Mouse (Mus musculus): ENCODE data around the gene Exoc4. TPM values are rescaled to one million over a fixed set of nuclear protein-coding genes. Genes with fewer than 3 reads are reported as not detected.

Exoc4 gene
- polyA plus RNA-seq, 1 experiment from 2014 or later: 8.8 TPM

DNA sequence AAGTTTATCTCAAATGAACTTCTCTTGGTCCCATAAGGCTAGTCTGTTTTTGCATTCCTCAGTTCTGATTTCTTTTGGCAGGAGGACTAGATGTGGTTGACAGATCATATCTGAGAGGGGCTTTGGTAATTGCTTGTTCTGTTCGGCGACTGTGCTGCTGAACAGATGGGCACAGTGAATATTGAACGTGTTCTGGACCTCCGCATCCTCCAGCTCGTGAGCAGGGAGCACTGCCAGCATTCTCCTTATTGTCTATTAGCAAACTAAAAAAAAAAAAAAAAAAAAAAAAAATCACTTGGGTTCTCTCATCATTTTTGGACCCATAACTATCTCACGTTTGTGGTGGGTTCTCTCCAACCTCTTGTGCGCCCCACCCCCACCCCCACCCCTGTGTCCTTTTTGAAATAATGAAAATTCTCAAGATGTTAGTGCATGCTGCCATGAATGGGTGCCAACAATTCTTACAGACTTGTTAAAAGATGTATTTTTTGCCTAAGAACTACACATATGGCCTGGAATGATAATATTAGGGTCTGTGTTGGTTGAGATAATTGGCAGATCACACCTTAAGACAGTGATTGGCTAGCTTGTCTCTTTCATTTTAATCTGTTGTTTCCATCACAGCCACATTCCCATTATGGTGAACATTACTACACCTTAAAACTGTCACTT lies 276.9 kb downstream of the Exoc4 start:
- Histone ChIP-seq H3K4me1 (replicated peaks; ENCODE audit: control insufficient read depth, insufficient read depth, low read length) (no peaks in the 10 kb centered on the region), H3K9me3 (ENCODE audit: control insufficient read depth) (no peaks in the 10 kb centered on the region), H3K4me3 (ENCODE audit: low read depth, low read length) (no peak overlapping the region), H3K27me3 (replicated peaks; ENCODE audit: control insufficient read depth, insufficient read depth, low read length) (no peaks in the 10 kb centered on the region), H3K36me3 (ENCODE audit: control insufficient read depth, insufficient read depth) (no peaks in the 10 kb centered on the region), H3K4me2 (replicated peaks; ENCODE audit: low read depth) (no peak overlapping the region), H3K27ac (ENCODE audit: low read depth, low read length) (no peak overlapping the region), H3K9ac (ENCODE audit: low read depth, low read length) (no peak overlapping the region)
- WGBS: 95% methylated on average over 7 of the region's 7 CpGs
- no peak for TF ChIP-seq CTCF (IDR thresholded peaks at IDR 0.05; ENCODE audit: low read depth)
- no peak for ATAC-seq

GRCm38 (mm10) chr6:33540356-33540755 lies 291.5 kb downstream of the Exoc4 start:
- no peak for ATAC-seq
- H3K4me3 ChIP-seq (ENCODE audit: low read depth, low read length): no peak overlapping the region
- 63% methylated on average over 1 of the region's 1 CpGs for WGBS
- H3K9me3 ChIP-seq (ENCODE audit: control insufficient read depth): no peaks in the 10 kb centered on the region
- H3K36me3 ChIP-seq (ENCODE audit: control insufficient read depth, insufficient read depth): no peaks in the 10 kb centered on the region
- H3K27ac ChIP-seq (ENCODE audit: low read depth, low read length): no peak overlapping the region
- H3K4me1 ChIP-seq (replicated peaks; ENCODE audit: control insufficient read depth, insufficient read depth, low read length): no peaks in the 10 kb centered on the region
- no peaks in the 10 kb centered on the region for H3K27me3 ChIP-seq (replicated peaks; ENCODE audit: control insufficient read depth, insufficient read depth, low read length)
- no peak overlapping the region for H3K9ac ChIP-seq (ENCODE audit: low read depth, low read length)
- H3K4me2 ChIP-seq (replicated peaks; ENCODE audit: low read depth): no peak overlapping the region
- TF ChIP-seq CTCF (IDR thresholded peaks at IDR 0.05; ENCODE audit: low read depth): no peak

DNA sequence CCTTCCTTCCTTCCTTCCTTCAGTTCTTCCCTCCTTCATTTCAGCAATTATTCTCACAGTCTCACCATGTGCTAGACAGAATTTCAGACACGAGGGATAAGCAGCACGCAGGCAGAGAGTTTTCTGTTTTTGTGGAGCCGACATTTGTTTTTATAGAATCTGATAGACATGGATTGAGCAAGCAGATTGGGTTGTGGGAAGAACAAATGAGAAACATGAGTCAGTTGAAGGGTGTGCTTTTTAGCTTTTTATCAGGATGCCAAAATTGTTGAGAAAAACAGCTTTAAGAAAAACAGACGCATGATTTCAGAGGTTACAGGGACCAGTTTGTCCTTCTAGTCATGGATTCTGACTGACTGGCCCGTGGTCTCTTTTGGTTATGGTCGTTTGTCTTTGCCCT lies 293.8 kb downstream of the Exoc4 start:
- Histone ChIP-seq H3K27ac (ENCODE audit: low read depth, low read length) (no peak overlapping the region), H3K4me1 (replicated peaks; ENCODE audit: control insufficient read depth, insufficient read depth, low read length) (no peaks in the 10 kb centered on the region), H3K4me3 (ENCODE audit: low read depth, low read length) (no peak overlapping the region), H3K4me2 (replicated peaks; ENCODE audit: low read depth) (no peak overlapping the region), H3K9me3 (ENCODE audit: control insufficient read depth) (no peaks in the 10 kb centered on the region), H3K36me3 (ENCODE audit: control insufficient read depth, insufficient read depth) (no peaks in the 10 kb centered on the region), H3K27me3 (replicated peaks; ENCODE audit: control insufficient read depth, insufficient read depth, low read length) (no peaks in the 10 kb centered on the region), H3K9ac (ENCODE audit: low read depth, low read length) (no peak overlapping the region)
- TF ChIP-seq CTCF (IDR thresholded peaks at IDR 0.05; ENCODE audit: low read depth): no peak
- 78% methylated on average over 6 of the region's 6 CpGs for WGBS
- no peak for ATAC-seq

DNA sequence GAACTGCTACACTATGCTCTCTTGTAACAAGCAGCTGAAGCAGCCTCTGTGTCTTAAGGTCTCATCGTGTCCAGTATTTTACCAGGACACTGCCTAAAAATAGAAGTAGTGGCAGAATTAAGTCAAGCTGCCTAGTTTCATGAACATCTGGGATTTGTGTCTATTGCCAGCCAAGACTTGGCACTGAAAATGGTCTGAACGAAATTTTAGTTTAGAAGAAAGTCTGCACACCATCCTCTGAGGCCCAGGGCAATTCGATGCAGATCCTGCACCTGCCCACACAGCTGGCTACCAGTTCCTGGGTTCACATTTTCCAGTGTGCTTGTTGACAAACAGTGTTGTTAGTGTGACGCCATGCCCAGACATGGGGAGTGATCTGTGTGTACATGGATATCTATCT lies 303.0 kb downstream of the Exoc4 start:
- Histone ChIP-seq H3K4me3 (ENCODE audit: low read depth, low read length) (no peak overlapping the region), H3K9me3 (ENCODE audit: control insufficient read depth) (no peaks in the 10 kb centered on the region)
- no peak for ATAC-seq

DNA sequence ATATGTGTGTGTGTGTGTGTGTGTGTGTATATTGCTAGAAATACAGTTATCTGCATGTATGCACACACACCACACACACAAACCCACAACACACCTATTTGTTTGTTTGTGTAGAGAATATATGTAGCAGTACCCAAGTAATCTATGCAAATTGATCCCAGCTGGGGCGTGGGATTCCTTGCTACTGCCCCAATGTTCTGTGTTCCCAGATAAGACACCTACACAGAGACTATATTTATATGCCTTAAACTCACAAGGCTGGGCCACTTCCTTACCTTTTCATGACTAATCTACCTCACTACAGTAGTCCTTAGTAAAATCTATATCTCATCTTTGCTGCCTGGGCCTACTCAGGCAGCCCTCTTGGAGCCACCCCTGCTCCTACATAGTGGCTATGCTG lies 312.0 kb downstream of the Exoc4 start:
- H3K27me3 ChIP-seq (replicated peaks; ENCODE audit: control insufficient read depth, insufficient read depth, low read length): no peaks in the 10 kb centered on the region
- no peaks in the 10 kb centered on the region for H3K9me3 ChIP-seq (ENCODE audit: control insufficient read depth)
- no peak overlapping the region for H3K27ac ChIP-seq (ENCODE audit: low read depth, low read length)
- no peak overlapping the region for H3K4me2 ChIP-seq (replicated peaks; ENCODE audit: low read depth)
- H3K36me3 ChIP-seq (ENCODE audit: control insufficient read depth, insufficient read depth): no peaks in the 10 kb centered on the region
- no peaks in the 10 kb centered on the region for H3K4me1 ChIP-seq (replicated peaks; ENCODE audit: control insufficient read depth, insufficient read depth, low read length)
- 90% methylated on average over 1 of the region's 1 CpGs for WGBS
- no peak for ATAC-seq
- H3K9ac ChIP-seq (ENCODE audit: low read depth, low read length): no peak overlapping the region
- H3K4me3 ChIP-seq (ENCODE audit: low read depth, low read length): no peak overlapping the region
- TF ChIP-seq CTCF (IDR thresholded peaks at IDR 0.05; ENCODE audit: low read depth): no peak

More for the DNA sequence above, 303.0 kb downstream of the Exoc4 start:
- WGBS: 77% methylated on average over 4 of the region's 4 CpGs
- no peak overlapping the region for H3K9ac ChIP-seq (ENCODE audit: low read depth, low read length)
- TF ChIP-seq CTCF (IDR thresholded peaks at IDR 0.05; ENCODE audit: low read depth): no peak
- H3K36me3 ChIP-seq (ENCODE audit: control insufficient read depth, insufficient read depth): no peaks in the 10 kb centered on the region
- H3K4me1 ChIP-seq (replicated peaks; ENCODE audit: control insufficient read depth, insufficient read depth, low read length): no peaks in the 10 kb centered on the region
- H3K27me3 ChIP-seq (replicated peaks; ENCODE audit: control insufficient read depth, insufficient read depth, low read length): no peaks in the 10 kb centered on the region
- no peak overlapping the region for H3K27ac ChIP-seq (ENCODE audit: low read depth, low read length)
- no peak overlapping the region for H3K4me2 ChIP-seq (replicated peaks; ENCODE audit: low read depth)

DNA sequence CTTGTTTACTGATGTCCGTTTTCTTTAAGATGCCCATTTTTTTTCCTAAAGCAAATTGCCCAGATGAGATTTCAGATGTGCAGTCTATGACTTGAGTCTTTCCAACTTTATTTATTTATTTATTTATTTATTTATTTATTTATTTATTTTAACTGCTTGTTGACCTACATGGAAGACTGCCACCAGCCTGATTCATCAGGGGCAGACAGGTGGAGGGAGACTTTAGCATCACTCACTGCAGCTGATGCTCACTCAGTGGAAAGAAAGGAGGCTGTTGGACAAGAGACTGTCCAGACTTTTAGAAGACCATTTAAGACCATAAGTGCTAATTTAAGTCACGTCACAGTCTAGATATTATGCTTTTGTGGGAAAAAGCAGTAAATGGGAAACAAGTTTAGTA lies 313.0 kb downstream of the Exoc4 start:
- H3K4me3 ChIP-seq (ENCODE audit: low read depth, low read length): no peak overlapping the region
- TF ChIP-seq CTCF (IDR thresholded peaks at IDR 0.05; ENCODE audit: low read depth): no peak
- no peak overlapping the region for H3K27ac ChIP-seq (ENCODE audit: low read depth, low read length)
- no peak overlapping the region for H3K4me2 ChIP-seq (replicated peaks; ENCODE audit: low read depth)
- no peaks in the 10 kb centered on the region for H3K36me3 ChIP-seq (ENCODE audit: control insufficient read depth, insufficient read depth)
- WGBS: 85% methylated on average over 2 of the region's 2 CpGs
- no peaks in the 10 kb centered on the region for H3K9me3 ChIP-seq (ENCODE audit: control insufficient read depth)
- H3K4me1 ChIP-seq (replicated peaks; ENCODE audit: control insufficient read depth, insufficient read depth, low read length): no peaks in the 10 kb centered on the region
- ATAC-seq: no peak
- H3K9ac ChIP-seq (ENCODE audit: low read depth, low read length): no peak overlapping the region
- H3K27me3 ChIP-seq (replicated peaks; ENCODE audit: control insufficient read depth, insufficient read depth, low read length): no peaks in the 10 kb centered on the region

GRCm38 (mm10) chr6:33575947-33576346 lies 327.1 kb downstream of the Exoc4 start:
- Histone ChIP-seq H3K9ac (ENCODE audit: low read depth, low read length) (no peak overlapping the region), H3K27me3 (replicated peaks; ENCODE audit: control insufficient read depth, insufficient read depth, low read length) (no peaks in the 10 kb centered on the region), H3K4me1 (replicated peaks; ENCODE audit: control insufficient read depth, insufficient read depth, low read length) (no peaks in the 10 kb centered on the region), H3K9me3 (ENCODE audit: control insufficient read depth) (no peaks in the 10 kb centered on the region), H3K4me2 (replicated peaks; ENCODE audit: low read depth) (no peak overlapping the region), H3K27ac (ENCODE audit: low read depth, low read length) (no peak overlapping the region), H3K4me3 (ENCODE audit: low read depth, low read length) (no peak overlapping the region), H3K36me3 (ENCODE audit: control insufficient read depth, insufficient read depth) (no peaks in the 10 kb centered on the region)
- 81% methylated on average over 4 of the region's 4 CpGs for WGBS
- no peak for ATAC-seq
- no peak for TF ChIP-seq CTCF (IDR thresholded peaks at IDR 0.05; ENCODE audit: low read depth)
